Mouse (Mus musculus) 416B (cell line): ENCODE results near the gene Vwa2.

Source experiments
- DNase-seq: peaks from one replicate; pipeline ENCODE4 v3.0.0; 2011; ENCODE audit warnings: low read depth

Vwa2 gene

DNA sequence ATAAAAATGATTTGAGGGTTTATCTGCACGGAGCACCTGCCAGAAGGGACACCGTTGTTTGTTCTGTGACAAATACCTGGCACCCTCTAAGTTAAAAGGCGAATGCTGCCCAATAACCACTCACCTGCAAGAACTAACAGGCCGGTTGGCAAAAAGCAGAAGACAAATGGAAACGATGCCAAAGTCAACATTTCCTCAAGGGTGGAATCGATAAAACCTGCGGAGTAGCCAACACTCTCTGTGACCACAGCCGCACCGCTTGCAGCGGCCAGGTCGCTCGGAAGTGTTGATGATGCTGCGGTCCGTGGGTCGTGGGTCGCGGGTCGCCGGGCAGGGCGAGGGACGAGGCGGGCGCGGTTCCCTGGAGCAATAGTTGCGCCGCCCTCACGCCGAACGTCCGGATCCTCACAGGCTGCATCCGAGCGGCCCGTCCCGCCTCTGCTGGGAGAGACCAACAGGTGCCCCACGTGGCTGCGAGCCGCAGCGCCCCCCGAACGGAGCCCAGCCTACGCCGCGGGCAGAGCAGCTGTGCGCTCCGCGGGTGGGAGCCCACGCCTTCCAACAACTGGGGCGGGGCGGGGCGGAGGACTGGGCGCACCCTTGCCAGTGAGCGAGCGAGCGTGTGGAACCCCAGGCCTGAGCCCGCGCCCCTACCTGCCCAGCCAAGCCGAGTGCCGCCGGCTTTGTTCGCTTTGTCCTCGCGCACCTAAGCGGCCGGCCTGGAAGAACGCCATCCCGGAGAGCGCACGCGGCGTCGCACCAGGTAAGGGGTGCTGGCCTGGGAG lies at the start of gene Vwa2:
TSS of gene Vwa2 (plus strand) at position 434 of the 785 bp plus-strand sequence.
- DNase-seq = no peak

DNA sequence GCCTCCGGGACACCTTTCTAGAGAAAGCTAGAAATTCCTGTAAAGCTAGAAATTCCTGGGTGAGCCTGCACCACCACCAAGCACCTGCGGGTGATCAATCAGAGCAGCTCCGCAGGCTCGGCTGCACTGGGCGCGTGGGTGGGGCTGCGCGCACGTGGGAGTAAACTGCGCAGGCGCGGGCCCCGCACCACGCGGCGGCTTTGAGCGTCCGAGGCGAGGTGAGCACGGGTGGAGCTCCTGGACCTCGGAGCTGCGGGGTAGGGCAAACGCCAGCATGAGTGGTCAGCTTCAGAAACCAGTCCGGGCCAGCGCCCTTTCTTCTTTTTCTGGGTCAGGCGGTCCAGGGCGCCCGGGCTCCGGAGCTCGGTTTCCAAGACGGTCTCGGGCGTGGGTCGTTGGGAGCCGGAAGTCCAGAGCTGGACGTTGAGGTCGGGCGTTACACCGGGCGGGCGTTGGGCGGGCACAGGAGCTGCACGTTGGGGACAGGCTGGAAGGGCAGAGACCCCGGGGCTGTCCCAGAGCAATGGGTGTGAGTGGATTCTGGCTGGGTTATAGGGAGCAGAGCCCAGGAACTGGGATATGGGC lies 47.9 kb upstream of the Vwa2 start, which contains the start of gene Tdrd1:
TSS of gene Tdrd1 (plus strand) at position 163 of the 585 bp plus-strand sequence.
- DNase-seq = no peak

DNA sequence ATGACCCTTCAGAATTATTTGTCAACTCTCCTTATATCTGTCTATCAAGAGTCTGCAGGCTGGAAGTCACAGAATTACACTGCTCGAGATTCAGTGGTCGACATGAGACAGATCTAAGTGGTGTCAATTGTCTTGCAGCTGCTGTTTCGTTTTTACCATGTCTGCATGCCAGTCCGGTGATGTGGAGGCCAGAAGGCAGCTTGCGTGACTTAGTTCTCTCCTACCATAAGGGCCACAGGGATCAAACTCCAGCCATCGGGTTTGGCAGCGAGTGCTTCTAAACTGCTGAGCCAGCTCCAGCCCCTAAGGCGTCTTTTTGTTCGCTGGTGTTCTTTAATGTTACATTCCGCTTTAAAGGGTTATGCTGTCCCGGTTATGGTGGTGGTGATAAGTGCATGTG lies 45.7 kb upstream of the Vwa2 start:
- DNase-seq = no peak

DNA sequence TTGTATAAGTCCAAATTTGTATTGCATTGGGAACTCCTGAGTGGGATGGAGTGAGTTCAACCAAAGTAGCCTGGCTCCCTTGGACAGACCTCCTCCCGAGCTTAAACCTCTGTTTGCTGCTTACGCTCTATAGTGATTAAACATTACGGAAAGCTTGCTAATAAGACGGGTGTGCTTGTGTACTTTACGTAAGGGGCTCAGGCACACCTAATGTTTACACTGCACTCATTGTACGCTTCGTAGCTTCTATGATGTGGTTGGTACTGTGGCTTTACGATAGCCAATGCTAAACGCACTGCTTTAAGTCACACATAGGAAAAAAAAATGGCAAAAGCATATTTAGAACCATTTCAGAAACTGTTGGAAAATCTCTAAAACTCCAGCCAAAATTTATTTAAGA lies 44.8 kb upstream of the Vwa2 start:
- no peak for DNase-seq

DNA sequence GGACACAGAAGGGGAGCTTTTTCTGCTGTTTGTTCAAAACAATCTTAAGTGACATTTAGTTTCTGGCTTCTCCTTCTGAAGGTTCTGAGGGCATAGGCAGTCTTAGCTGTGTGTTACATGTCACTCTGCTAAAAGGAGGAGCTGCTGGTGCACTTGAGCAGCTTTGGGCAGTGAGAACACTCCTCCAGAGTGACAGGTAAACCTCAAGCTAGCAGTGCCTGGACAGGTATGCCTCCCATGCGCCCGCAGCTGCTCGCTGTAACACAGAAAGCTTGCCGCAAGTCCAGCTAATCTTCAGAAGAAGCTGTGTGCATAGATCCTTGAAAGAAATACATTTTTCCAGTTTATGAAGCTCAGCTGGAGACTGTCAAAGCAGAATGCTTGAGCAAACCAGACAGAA lies 43.9 kb upstream of the Vwa2 start:
- DNase-seq = no peak

DNA sequence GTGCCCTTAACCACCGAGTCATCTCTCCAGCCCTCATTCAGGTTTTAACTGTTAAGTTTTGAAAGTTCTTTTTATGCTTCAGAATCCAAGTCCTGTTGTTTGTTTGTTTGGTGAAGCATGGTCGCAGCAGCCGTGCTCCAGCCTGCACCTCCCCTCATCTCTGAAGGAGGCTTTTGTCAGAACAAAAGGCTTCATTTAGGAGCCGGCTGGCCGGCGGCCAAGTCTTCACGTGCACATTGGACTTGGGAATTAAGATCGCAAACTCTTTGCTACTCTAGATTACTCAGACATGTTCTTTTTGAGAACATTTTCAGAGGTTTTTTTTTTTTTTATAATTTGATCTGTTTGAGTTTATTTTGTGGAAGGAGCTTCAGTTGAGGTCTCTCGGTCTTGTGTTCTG lies 38.7 kb upstream of the Vwa2 start:
- DNase-seq = no peak

DNA sequence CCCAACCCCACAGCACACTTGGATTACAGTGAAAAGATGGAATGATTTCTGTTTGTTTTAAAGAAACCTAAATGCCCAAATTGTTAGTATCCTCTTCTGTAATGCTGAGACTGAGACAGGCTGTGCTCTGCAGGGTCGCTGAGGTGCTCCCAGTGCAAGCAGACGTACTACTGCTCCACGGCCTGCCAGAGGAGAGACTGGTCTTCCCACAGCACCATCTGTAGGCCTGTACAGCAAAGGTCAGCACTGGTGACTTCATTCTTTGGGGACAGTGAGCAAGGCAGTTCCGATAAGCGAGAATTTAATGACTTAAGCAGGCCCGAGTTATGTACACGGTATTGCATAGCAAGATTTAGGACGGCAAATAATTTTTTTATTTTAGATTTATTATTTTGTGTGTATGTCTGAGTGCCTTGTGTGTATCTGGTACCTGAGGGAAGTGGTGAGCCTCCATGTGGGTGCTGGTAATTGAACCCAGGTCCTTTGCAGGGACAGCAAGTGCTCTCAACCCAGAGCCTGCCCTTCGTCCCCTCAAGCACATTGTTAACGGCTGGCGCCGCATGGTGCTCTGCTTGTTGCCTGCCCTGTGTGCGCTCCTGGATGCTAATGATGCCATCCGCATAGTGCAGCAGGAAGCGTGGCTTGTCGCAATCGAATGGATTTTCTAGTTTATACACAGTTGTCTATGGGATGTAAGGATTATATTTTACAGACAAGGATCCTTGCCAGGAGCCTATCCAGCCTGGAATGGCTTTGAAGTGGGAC lies 34.9 kb upstream of the Vwa2 start:
- no peak for DNase-seq

DNA sequence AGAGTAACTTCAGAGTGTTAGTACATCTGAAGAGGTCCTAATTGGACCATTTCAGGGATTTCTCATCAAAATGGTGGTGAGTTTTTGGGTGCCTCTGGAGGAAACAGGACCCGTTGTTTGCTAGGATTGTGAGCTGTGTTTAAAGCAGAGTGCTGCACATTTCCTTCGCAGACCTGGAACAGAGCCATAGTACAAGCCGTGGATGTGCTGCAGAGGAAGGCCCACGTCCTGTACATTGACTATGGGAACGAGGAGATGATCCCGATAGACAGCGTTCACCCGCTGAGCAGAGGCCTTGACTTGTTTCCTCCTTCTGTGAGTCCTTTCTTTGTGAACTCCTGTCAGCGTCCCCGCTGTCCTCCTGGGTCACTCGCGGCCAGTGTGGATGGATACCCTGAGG lies 31.1 kb upstream of the Vwa2 start:
- DNase-seq = no peak

DNA sequence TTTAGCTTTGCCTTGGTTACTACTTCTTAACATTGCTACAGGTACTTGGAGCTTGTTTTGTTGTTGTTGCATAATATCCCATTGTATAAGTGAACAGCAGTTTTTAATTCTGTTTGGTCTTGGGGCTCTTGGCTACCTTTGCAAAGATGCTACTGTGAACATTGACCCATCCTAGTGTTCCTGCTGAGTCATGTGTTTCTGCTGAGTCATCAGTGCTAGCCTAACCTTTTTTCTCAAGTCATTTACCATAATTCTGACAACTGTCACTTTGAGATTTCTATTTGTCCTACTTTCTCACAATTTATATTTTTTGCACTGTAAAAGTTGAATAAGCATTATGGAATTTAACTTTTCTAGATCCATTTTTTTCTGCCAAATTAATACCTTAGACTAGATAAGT lies 21.5 kb upstream of the Vwa2 start:
- DNase-seq = peak; percentile 7

DNA sequence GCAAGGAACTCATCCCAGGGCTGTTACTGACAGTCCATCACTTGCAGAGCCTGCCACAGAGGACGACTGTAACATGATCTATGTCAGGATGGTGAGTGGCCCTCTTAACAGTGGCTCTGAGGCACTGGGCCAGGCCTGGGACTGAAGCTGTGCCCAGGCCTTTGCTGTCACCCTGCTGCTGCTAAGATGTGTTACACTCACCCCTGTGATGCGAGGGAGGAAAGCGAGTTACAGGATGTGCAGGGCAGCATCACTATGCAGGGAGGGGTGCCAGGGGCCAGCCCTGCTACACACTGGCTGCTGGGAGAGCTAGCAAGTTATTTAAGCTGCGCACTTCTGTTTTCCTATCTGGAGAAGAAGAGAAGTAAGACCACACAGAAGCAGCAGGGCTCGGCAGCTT lies 17.6 kb upstream of the Vwa2 start:
- DNase-seq = no peak

DNA sequence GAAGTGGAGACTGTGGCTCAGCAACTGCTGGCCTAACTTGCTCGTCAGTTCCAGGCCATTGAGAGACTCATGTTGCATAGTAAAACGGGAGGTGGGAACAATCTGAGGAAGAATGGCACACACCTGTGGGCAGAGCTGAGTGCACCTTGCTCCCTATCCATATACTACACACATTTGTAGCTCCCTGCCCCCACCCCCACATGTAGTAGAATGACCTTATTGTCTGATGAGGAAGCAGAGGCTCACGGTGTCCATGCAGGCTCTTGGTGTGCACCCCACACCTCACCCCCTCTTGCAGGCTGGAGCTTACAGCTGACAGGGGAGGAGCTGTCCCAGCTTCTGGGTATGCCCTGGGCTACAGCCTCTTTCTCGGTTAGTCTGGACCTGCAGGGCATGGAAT lies 6.3 kb upstream of the Vwa2 start:
- no peak for DNase-seq

DNA sequence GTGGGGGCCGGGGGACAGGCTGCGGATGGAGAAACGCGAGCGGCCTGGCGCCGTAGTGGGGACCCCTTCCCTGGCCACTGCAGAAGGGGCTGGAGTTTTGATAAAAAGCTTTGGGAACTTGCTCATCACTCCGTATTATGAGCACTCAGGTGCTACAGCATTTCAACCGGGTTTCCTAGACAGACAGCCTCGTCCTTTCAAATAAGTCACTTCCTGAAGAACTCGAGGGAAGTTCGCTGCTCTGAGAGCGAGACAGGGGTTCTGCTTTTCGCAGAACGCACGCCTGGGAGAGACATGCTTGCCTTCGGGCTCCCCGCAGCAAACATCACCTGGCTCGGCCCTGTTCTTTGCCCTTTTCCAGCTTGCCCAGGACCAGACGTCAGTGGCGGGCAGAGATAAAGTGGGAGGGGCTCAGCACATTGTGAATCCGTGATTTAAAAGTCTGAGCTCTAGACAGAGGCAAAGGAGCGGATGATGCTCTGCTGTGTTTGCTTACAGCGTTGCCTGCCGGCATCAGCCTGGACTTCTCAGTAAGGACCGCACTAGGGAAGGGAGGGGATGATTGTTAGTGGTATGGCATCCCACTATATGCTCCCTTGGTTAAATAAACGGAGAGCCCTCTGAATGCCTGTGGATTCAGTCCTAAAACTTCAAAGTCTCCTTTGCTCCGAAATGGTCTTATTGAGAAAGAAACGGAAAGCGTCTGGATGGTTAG lies 709 bp downstream of the Vwa2 start:
- DNase-seq = no peak

DNA sequence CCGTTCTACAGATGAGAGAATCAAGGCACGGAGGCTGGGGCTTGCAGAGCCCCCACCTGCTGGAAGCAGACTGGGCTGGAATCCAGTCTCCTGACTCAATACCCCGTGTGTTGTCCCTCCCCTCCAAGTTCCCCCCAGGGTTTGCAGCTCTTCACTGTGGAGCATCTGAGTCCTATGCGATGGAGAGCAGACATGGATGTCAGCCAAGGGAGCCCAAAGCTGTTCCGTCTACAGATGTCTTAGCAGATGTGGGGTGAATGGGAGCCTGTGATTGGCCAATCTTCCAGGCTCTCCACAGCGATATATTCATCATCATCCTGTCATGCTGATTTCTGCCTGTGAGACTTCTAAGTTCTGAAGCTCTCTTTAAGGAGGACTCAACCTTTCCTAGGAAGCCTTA lies 3.3 kb downstream of the Vwa2 start:
- no peak for DNase-seq

DNA sequence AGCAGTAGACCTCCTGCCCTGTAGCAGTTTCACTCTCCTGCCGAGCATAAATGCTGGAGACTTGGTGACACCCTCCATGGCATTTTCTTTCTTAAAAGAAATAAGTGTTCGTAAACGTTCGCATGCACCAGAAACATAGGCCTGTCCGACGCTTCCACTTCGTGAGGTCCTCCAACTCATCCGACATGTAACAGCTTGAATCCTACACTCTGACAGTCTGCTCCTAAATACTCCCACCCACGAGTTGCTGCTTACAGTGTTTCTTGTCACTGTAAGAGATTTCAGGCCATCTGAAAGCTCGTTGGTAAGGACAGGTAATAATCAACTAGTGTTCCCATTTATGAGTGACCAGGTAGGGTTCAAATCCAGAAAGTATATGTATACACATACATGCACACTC lies 13.8 kb downstream of the Vwa2 start:
- DNase-seq = no peak

DNA sequence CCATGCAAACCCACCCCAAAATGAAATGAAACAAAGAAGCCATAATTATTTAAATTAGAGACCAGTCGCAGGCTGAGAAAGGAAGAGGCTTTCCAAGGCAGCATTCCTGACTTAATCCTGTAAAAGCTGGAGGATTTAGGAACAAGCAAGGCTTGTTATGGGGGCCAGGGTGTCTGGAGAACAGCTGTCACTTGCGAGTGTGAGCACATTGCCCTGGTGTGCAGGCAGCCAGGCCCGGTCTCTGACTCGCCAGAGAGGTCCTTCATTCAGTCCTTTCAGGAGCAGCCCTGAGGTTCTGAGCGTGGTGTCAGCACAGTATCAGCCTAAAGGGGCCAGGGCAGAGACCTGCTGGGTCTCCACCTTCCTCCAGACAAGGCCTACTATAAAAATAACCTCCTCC lies 14.6 kb downstream of the Vwa2 start:
- no peak for DNase-seq

DNA sequence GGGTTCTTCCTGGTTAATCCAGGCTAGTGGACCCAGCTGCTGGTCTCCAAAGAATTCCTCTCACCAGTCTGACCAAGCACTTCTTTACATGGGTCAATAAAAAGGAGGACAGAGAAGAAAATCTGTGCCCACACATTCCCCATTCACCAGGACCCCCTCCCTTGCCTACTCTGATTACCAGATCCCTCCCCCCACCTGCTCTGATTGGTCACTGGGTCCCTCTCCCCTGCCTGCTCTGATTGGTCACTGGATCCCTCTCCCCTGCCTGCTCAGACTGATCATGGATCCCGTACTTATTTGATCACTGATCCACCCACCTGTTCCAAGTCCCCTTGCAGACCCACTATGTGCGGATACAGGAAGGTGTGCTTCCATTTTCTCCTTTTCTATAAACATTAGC lies 17.4 kb downstream of the Vwa2 start:
- no peak for DNase-seq

DNA sequence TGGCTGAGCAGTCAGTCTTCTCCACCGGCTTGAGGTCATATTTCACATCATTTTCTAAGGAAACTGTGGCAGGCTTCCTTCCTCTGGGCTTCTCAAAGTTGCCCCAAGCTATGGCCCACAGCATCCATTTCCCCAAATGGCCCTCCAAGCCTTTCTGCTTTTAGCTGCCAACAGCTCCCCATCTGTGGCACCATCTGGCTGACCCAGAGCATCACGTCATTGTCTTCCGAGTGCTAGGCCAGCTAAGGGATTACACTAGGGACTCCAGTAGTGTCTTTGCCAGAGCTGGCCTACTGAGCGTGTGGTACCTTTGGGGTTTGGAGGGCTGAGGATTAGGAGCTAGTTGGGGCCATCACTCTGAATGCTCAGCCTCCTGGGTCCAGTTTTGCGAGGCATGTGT lies 18.5 kb downstream of the Vwa2 start:
- no peak for DNase-seq

DNA sequence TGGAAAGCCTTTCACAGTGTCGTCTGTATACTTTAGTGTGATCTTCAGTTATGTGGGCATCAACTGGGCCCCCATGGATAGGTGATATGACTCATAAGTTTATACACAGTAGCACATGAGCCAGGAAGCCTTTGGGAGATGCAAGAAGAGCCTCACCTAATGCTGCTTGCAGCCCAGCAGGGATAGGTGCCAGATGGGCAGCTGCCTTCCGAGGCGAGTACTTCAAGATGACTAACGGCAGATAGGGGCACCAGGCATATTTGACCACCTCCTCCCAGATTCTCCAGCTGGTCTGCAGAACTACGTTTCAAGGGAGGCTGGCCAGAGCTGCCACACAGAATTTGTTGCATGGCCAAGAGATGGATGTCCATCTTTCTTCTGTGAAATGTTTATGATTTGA lies 19.3 kb downstream of the Vwa2 start:
- no peak for DNase-seq

DNA sequence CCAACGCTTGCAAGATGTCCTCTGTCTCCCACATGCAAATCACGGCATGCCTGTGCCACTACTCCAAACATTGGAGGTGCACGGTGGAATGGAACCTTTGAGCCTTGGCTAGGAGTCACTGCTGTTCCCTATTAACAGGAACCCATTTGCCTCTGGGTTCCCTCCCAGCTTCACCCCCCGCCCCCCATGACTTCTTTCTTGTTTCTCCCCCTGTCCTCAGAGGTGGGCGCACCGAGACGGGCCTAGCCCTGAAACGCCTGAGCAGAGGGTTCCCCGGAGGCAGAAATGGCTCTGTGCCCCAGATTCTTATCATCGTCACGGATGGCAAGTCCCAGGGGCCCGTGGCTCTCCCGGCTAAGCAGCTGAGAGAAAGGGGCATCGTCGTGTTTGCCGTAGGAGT lies 23.6 kb downstream of the Vwa2 start:
- DNase-seq = no peak

DNA sequence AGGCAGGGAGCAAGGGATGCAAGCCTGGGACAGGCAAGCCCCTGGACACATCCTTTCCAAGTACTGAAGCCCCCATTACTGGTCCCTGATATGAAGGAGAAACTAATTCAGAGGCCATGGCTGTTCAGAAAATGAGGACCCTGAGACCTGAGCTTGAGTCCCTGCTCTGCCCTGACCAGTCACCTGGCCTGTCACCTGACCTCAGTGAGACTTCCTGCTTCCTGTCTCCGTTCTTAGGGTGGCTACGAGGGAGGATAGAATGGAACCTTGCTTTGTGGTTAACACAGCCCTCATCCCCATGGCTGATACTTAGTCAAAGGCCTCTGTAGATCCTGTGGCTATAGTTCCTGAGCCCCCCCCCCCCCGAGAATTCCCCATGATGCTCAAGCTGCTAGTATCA lies 30.0 kb downstream of the Vwa2 start:
- DNase-seq = no peak

DNA sequence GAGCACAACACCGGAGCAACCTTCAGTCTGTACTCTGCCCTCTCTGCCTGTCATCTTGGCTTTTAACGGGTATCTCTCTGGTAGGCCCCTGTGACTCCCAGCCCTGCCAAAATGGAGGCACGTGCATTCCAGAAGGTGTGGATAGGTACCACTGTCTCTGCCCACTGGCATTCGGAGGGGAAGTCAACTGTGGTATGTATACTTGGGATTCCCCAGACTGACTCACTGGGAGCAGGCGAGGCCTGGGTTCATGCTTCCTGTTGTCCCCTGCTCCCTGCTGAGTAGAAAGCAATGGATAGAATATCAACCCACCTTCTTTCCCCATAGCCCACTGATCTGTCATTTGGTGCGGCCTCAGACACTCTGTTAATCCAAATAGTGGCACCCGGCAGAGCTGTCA lies 31.3 kb downstream of the Vwa2 start:
- no peak for DNase-seq

DNA sequence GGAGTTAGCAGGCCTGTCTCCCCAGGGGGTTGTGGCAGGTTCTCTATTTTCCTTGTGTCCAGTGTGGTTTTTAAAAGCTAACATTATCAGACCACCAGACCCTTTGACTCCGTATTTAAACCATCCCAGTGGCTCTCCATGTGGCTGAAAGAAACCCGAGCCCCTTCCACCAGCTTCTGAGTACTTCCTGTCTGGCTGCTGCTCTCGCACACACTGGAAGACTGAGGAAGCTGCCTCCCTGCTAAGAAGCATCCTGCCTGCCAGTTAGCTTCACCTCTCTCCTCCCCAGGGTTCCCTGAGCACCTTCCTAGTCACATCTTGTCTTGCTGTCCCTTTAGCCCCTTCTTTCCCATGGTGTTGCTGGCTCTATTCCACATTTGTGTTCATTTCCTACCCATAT lies 33.8 kb downstream of the Vwa2 start:
- DNase-seq = no peak
